Mouse (Mus musculus) embryonic facial prominence, embryonic 11.5 days (tissue): Measurements from ENCODE around the gene Gse1. TPM values are rescaled to one million over a fixed set of nuclear protein-coding genes. Genes with fewer than 3 reads are reported as not detected.
A peak's percentile ranks its signal among the peaks of the same experiment; 100 is the strongest.

Experiments
- ATAC-seq: fragments of 200-750 bp; cut with Nextera tagmentation; replicated peaks from 2 replicates; pipeline ENCODE4 v1.8.0; 2017; ENCODE audit warnings: low read depth; ENCODE audit not compliant: insufficient number of reproducible peaks, low FRiP score, low TSS enrichment
- DNase-seq: peaks from one replicate; pipeline ENCODE4 v3.0.0-alpha.2; 2015; ENCODE audit warnings: low spot score
- H3K27ac ChIP-seq: fragments of 300-500 bp; sonication (generic); replicated peaks from 2 replicates; pipeline ENCODE4 v1.5.1; 2014; ENCODE audit warnings: mild to moderate bottlenecking, low read depth, low read length, control low read depth
- H3K27me3 ChIP-seq: fragments of 300-500 bp; sonication (generic); 2 replicates; pipeline ENCODE4 v1.6.1; 2014; ENCODE audit warnings: mild to moderate bottlenecking, low read length, moderate library complexity, mixed read lengths; ENCODE audit not compliant: control insufficient read depth, insufficient read depth
- H3K36me3 ChIP-seq: fragments of 300-500 bp; sonication (generic); replicated peaks from 2 replicates; pipeline ENCODE4 v1.6.1; 2014; ENCODE audit warnings: low read depth, mild to moderate bottlenecking, low read length, moderate library complexity, mixed read lengths; ENCODE audit not compliant: control insufficient read depth, insufficient read depth
- H3K4me1 ChIP-seq: fragments of 300-500 bp; sonication (generic); 2 replicates; pipeline ENCODE4 v1.6.1; 2014; ENCODE audit warnings: low read length, mixed read lengths; ENCODE audit not compliant: control insufficient read depth, insufficient read depth
- H3K4me2 ChIP-seq: fragments of 300-500 bp; sonication (generic); 2 replicates; pipeline ENCODE4 v1.6.1; 2014; ENCODE audit warnings: low read depth, mild to moderate bottlenecking, control low read depth, low read length, moderate library complexity
- H3K4me3 ChIP-seq: fragments of 300-500 bp; sonication (generic); 2 replicates; pipeline ENCODE4 v1.5.1; 2014; ENCODE audit warnings: low read depth, low read length, control low read depth
- H3K9ac ChIP-seq: fragments of 300-500 bp; sonication (generic); replicated peaks from 2 replicates; pipeline ENCODE4 v1.6.1; 2014; ENCODE audit warnings: mild to moderate bottlenecking, control low read depth, low read length
- H3K9me3 ChIP-seq: fragments of 300-500 bp; sonication (generic); replicated peaks from 2 replicates; pipeline ENCODE4 v1.6.1; 2016; ENCODE audit warnings: mild to moderate bottlenecking, low read length, inconsistent platforms, mixed read lengths; ENCODE audit not compliant: control insufficient read depth
- WGBS: fragments of 180-500 bp; shearing (Covaris S2); extraction: QIAGEN DNeasy Blood & Tissue Kit; methylation state at CpG from one replicate; pipeline ENCODE4 v1.1.7; 2014; 5-methylcytosine and 5-hydroxymethylcytosine counted together
- polyA plus RNA-seq: library from polyadenylated mRNA; unstranded; fragments of >200 nt; fragmentation: Nextera tagmentation; extraction: Ambion mirVana; gene quantifications from 2 replicates; pipeline ENCODE4 v1.2.1, GENCODE M21; 2014

Gse1 gene
- polyA plus RNA-seq, 1 experiment from 2014 or later = 8.1 TPM

GRCm38 (mm10) chr8:120591587-120592292 is 363.5 kb downstream of the Gse1 start:
- no peaks in the 10 kb centered on the region for H3K9me3 ChIP-seq
- no peaks in the 10 kb centered on the region for H3K4me1 ChIP-seq
- H3K27ac ChIP-seq = no peak overlapping the region
- H3K4me3 ChIP-seq = no peak overlapping the region
- H3K9ac ChIP-seq = no peak overlapping the region
- 73% methylated on average over 10 of the region's 10 CpGs for WGBS
- DNase-seq = no peak
- ATAC-seq = no peak
- H3K36me3 ChIP-seq = no peaks in the 10 kb centered on the region
- no peaks in the 10 kb centered on the region for H3K27me3 ChIP-seq
- no peak overlapping the region for H3K4me2 ChIP-seq

DNA sequence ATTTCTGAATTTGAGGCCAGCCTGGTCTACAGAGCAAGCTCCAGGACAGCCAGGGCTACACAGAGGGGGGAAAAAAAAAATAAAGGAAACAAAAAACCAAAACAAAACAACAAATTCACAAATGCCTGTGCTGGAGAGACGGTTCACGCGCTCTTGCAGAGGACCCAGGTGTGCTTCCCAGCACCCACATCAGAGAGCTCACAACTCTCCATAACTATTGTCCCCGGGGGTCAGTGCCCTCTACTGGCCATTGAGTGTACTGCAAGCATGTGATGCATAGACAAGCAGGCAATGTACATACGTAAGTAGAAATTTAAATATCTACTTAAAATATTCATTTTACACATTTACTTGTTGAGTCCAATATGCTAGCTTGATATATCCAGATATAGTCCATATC is 366.3 kb downstream of the Gse1 start:
- Histone ChIP-seq H3K36me3 (no peaks in the 10 kb centered on the region), H3K4me3 (no peak overlapping the region), H3K9ac (no peak overlapping the region), H3K9me3 (no peaks in the 10 kb centered on the region), H3K27ac (no peak overlapping the region), H3K27me3 (no peaks in the 10 kb centered on the region), H3K4me1 (no peaks in the 10 kb centered on the region), H3K4me2 (no peak overlapping the region)
- WGBS = 91% methylated on average over 5 of the region's 5 CpGs
- DNase-seq = no peak
- ATAC-seq = no peak

- WGBS = 10% methylated on average over 5 of the region's 5 CpGs
- no peak overlapping the region for H3K4me2 ChIP-seq
- no peaks in the 10 kb centered on the region for H3K4me1 ChIP-seq
- H3K27ac ChIP-seq = no peak overlapping the region
- ATAC-seq (no peak), DNase-seq (peak; percentile 82)
- no peaks in the 10 kb centered on the region for H3K36me3 ChIP-seq
- no peaks in the 10 kb centered on the region for H3K9me3 ChIP-seq
- H3K9ac ChIP-seq = no peak overlapping the region
- no peak overlapping the region for H3K4me3 ChIP-seq
- no peaks in the 10 kb centered on the region for H3K27me3 ChIP-seq
Observed at GRCm38 (mm10) chr8:120595963-120596362, 367.7 kb downstream of the Gse1 start.

DNA sequence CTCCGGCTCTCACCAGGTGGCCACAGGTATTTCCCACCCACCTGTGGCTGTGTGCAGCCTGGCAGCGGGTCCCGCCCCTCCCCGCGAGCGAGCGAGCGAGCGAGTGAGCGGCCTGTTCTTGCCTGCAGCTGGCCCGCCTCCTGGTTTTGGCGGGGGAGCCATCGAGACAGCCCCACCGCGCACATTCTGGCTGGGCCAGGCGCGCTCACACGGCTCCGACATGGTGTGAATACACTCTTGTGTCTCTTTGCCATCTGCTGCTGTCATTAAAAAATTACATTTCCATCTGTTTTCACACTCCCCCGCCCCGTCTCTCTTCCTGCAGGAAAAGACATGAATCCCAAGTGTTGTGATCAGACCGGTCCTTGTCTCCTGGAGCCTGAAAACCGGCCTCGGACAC is 370.3 kb downstream of the Gse1 start:
- no peak overlapping the region for H3K4me3 ChIP-seq
- H3K4me2 ChIP-seq = no peak overlapping the region
- peak; percentile 24 for DNase-seq
- no peak for ATAC-seq
- no peaks in the 10 kb centered on the region for H3K9me3 ChIP-seq
- 28% methylated on average over 24 of the region's 24 CpGs for WGBS
- no peak overlapping the region for H3K9ac ChIP-seq
- no peaks in the 10 kb centered on the region for H3K4me1 ChIP-seq
- H3K27me3 ChIP-seq = no peaks in the 10 kb centered on the region
- H3K27ac ChIP-seq = no peak overlapping the region
- no peaks in the 10 kb centered on the region for H3K36me3 ChIP-seq

- Histone ChIP-seq H3K9me3 (no peaks in the 10 kb centered on the region), H3K4me3 (no peak overlapping the region), H3K27me3 (no peaks in the 10 kb centered on the region), H3K4me2 (no peak overlapping the region), H3K9ac (no peak overlapping the region), H3K4me1 (no peaks in the 10 kb centered on the region), H3K36me3 (no peaks in the 10 kb centered on the region), H3K27ac (no peak overlapping the region)
- WGBS = 49% methylated on average over 7 of the region's 7 CpGs
- ATAC-seq (no peak), DNase-seq (peak; percentile 65)
Observed at GRCm38 (mm10) chr8:120599504-120599903, 371.2 kb downstream of the Gse1 start.

DNA sequence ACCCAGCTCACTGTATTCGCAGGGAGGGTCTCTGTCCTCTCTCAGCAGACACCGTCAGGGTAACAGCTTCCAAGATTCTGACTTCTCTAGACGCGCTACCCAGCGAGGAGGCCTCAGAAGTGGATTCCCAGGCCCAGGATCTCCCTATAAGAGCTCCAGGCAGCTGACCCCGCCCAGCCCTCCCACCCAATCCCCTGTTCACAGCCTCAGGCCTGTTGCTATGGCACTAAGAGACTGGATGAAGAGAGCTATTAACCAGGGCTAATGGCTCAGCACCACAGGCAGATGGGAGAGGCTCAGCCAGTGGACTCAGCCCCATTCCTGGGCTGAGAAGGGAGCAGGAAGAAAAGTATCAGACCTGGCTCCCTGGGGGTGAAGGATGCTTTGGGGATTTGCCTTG is 374.4 kb downstream of the Gse1 start:
- no peaks in the 10 kb centered on the region for H3K4me1 ChIP-seq
- H3K4me3 ChIP-seq = no peak overlapping the region
- H3K9ac ChIP-seq = no peak overlapping the region
- no peaks in the 10 kb centered on the region for H3K36me3 ChIP-seq
- ATAC-seq = 0 out of 2 replicates have a peak, but pooled peaks have one; percentile 47
- H3K27me3 ChIP-seq = no peaks in the 10 kb centered on the region
- no peak overlapping the region for H3K27ac ChIP-seq
- no peak overlapping the region for H3K4me2 ChIP-seq
- peak; percentile 59 for DNase-seq
- H3K9me3 ChIP-seq = no peaks in the 10 kb centered on the region
- 42% methylated on average over 6 of the region's 6 CpGs for WGBS

DNA sequence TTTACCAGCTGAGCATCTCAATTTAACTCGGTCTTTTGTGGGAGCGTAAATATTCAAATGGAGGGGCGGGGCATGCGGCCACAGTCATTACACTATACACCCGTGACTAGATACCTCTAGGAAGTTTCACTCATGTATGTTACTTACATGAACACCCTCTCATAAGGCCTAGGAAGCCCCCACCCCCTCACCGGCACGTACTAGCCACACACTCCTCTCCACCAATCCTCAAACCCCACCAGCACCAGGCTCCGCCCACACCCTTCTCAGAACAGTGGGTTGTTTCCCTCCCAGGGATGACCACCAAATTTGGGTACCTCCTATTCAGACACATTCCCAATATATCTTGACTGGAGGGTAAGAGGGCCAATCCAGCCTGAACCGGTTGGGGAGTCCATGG is 379.2 kb downstream of the Gse1 start:
- no peak overlapping the region for H3K9ac ChIP-seq
- no peak overlapping the region for H3K4me2 ChIP-seq
- ATAC-seq (no peak), DNase-seq (no peak)
- no peaks in the 10 kb centered on the region for H3K27me3 ChIP-seq
- no peak overlapping the region for H3K27ac ChIP-seq
- no peaks in the 10 kb centered on the region for H3K9me3 ChIP-seq
- 81% methylated on average over 9 of the region's 9 CpGs for WGBS
- H3K4me1 ChIP-seq = no peaks in the 10 kb centered on the region
- H3K4me3 ChIP-seq = no peak overlapping the region
- no peaks in the 10 kb centered on the region for H3K36me3 ChIP-seq

GRCm38 (mm10) chr8:120607885-120608284 is 379.6 kb downstream of the Gse1 start:
- Histone ChIP-seq H3K36me3 (no peaks in the 10 kb centered on the region), H3K9me3 (no peaks in the 10 kb centered on the region), H3K27me3 (no peaks in the 10 kb centered on the region), H3K4me1 (no peaks in the 10 kb centered on the region), H3K9ac (no peak overlapping the region), H3K4me3 (no peak overlapping the region), H3K27ac (no peak overlapping the region), H3K4me2 (no peak overlapping the region)
- WGBS = 11% methylated on average over 7 of the region's 7 CpGs
- ATAC-seq (no peak), DNase-seq (peak; percentile 81)
